Mouse (Mus musculus): ENCODE results near the gene Pkd1l2. TPM values are rescaled to one million over a fixed set of nuclear protein-coding genes. Genes with fewer than 3 reads are reported as not detected.

Gene Pkd1l2
- polyA plus RNA-seq, 1 experiment: 0.16 TPM

DNA sequence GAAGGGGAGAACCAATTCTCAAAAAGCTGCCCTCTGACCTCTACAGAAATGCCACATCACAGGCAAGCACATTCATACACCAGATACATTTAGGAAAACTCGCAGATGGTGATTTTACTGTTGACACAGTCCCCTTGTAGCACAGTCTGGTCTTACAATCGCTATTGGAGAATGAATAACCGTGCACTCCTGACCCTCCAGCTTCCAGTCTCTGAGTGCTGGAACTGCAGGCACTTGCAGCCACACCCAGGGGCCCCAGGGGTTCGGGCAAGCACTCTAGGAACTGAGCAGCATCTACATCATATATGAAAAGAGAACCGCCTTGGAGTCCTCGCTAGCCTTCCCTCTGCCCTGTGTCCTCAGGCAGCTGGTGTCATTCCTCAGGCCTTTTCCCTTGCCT is 50.8 kb downstream of the Pkd1l2 start:
- TF ChIP-seq CTCF (IDR thresholded peaks at IDR 0.05; ENCODE audit: borderline replicate concordance, control insufficient read depth, extremely low read depth, insufficient read depth, low read length, poor library complexity): no peak
- no peak for TF ChIP-seq POLR2A (IDR thresholded peaks at IDR 0.05; ENCODE audit: control insufficient read depth, extremely low read depth, insufficient read depth, low read length, poor library complexity)
- Histone ChIP-seq H3K4me1 (replicated peaks; ENCODE audit: control insufficient read depth, insufficient read depth, low read length) (peaks cover 4% of the 10 kb centered on the region), H3K27ac (ENCODE audit: control insufficient read depth, insufficient read depth, low read length) (no peak overlapping the region), H3K4me3 (ENCODE audit: control insufficient read depth, insufficient read depth, low read length) (no peak overlapping the region), H3K27me3 (ENCODE audit: control insufficient read depth, insufficient read depth, low read length) (no peaks in the 10 kb centered on the region), H3K36me3 (ENCODE audit: control insufficient read depth, insufficient read depth, low read length) (no peaks in the 10 kb centered on the region)
- DNase-seq: no peak
- 90% methylated on average over 6 of the region's 6 CpGs for WGBS

DNA sequence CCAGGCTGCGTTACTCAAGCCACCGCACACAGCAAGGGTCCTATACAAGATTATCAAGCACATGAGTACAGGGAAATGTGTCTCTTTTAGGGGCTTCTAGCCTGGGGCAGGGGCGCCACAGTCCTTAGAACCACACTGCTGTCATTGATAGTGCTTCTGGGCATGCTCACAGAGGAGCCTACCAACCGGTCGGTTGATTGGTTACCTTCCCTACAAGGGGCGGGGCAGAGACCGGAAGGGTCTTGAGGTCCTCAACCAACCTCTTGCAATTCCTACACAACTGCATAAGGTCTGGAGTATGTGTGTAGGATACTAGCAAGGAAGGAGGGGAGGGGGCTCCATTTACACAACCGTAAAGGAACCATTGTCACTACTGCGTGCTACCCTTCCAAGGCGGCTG is 53.6 kb downstream of the Pkd1l2 start:
- H3K27ac ChIP-seq (ENCODE audit: control insufficient read depth, insufficient read depth, low read length): no peak overlapping the region
- WGBS: 96% methylated on average over 10 of the region's 10 CpGs
- TF ChIP-seq CTCF (IDR thresholded peaks at IDR 0.05; ENCODE audit: borderline replicate concordance, control insufficient read depth, extremely low read depth, insufficient read depth, low read length, poor library complexity) (no peak), POLR2A (IDR thresholded peaks at IDR 0.05; ENCODE audit: control insufficient read depth, extremely low read depth, insufficient read depth, low read length, poor library complexity) (no peak)
- no peaks in the 10 kb centered on the region for H3K27me3 ChIP-seq (ENCODE audit: control insufficient read depth, insufficient read depth, low read length)
- H3K36me3 ChIP-seq (ENCODE audit: control insufficient read depth, insufficient read depth, low read length): no peaks in the 10 kb centered on the region
- H3K4me3 ChIP-seq (ENCODE audit: control insufficient read depth, insufficient read depth, low read length): no peak overlapping the region
- H3K4me1 ChIP-seq (replicated peaks; ENCODE audit: control insufficient read depth, insufficient read depth, low read length): peaks cover 4% of the 10 kb centered on the region
- no peak for DNase-seq

DNA sequence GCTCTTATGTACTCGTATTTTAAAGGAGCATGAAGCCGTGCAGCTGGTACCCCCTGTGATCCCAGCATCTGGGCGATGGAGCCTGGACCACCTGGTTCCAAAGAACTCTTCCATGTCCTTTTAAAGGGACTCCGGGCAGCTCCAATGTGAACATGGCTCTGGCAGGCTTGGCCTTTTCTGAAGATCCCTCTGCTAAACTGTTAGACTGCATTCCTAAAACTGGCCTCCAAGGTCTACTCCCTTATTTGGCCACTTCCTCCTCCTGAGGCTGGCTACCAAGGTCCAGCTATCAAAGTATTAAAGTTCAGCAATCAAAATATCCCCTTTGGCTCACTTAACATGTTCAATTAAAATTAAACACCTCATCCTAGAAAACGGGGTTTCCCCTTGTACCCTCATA is 54.6 kb downstream of the Pkd1l2 start:
- 94% methylated on average over 5 of the region's 5 CpGs for WGBS
- Histone ChIP-seq H3K4me1 (replicated peaks; ENCODE audit: control insufficient read depth, insufficient read depth, low read length) (no peaks in the 10 kb centered on the region), H3K36me3 (ENCODE audit: control insufficient read depth, insufficient read depth, low read length) (no peaks in the 10 kb centered on the region), H3K27me3 (ENCODE audit: control insufficient read depth, insufficient read depth, low read length) (no peaks in the 10 kb centered on the region), H3K4me3 (ENCODE audit: control insufficient read depth, insufficient read depth, low read length) (no peak overlapping the region), H3K27ac (ENCODE audit: control insufficient read depth, insufficient read depth, low read length) (no peak overlapping the region)
- no peak for TF ChIP-seq POLR2A (IDR thresholded peaks at IDR 0.05; ENCODE audit: control insufficient read depth, extremely low read depth, insufficient read depth, low read length, poor library complexity)
- no peak for TF ChIP-seq CTCF (IDR thresholded peaks at IDR 0.05; ENCODE audit: borderline replicate concordance, control insufficient read depth, extremely low read depth, insufficient read depth, low read length, poor library complexity)
- no peak for DNase-seq

- DNase-seq: no peak
- 70% methylated on average over 1 of the region's 1 CpGs for WGBS
- TF ChIP-seq POLR2A (IDR thresholded peaks at IDR 0.05; ENCODE audit: control insufficient read depth, extremely low read depth, insufficient read depth, low read length, poor library complexity) (no peak), CTCF (IDR thresholded peaks at IDR 0.05; ENCODE audit: borderline replicate concordance, control insufficient read depth, extremely low read depth, insufficient read depth, low read length, poor library complexity) (no peak)
- no peaks in the 10 kb centered on the region for H3K36me3 ChIP-seq (ENCODE audit: control insufficient read depth, insufficient read depth, low read length)
- H3K27me3 ChIP-seq (ENCODE audit: control insufficient read depth, insufficient read depth, low read length): no peaks in the 10 kb centered on the region
- H3K4me1 ChIP-seq (replicated peaks; ENCODE audit: control insufficient read depth, insufficient read depth, low read length): no peaks in the 10 kb centered on the region
- H3K4me3 ChIP-seq (ENCODE audit: control insufficient read depth, insufficient read depth, low read length): no peak overlapping the region
- no peak overlapping the region for H3K27ac ChIP-seq (ENCODE audit: control insufficient read depth, insufficient read depth, low read length)
Observed at GRCm38 (mm10) chr8:117022297-117022993, 59.8 kb downstream of the Pkd1l2 start.

DNA sequence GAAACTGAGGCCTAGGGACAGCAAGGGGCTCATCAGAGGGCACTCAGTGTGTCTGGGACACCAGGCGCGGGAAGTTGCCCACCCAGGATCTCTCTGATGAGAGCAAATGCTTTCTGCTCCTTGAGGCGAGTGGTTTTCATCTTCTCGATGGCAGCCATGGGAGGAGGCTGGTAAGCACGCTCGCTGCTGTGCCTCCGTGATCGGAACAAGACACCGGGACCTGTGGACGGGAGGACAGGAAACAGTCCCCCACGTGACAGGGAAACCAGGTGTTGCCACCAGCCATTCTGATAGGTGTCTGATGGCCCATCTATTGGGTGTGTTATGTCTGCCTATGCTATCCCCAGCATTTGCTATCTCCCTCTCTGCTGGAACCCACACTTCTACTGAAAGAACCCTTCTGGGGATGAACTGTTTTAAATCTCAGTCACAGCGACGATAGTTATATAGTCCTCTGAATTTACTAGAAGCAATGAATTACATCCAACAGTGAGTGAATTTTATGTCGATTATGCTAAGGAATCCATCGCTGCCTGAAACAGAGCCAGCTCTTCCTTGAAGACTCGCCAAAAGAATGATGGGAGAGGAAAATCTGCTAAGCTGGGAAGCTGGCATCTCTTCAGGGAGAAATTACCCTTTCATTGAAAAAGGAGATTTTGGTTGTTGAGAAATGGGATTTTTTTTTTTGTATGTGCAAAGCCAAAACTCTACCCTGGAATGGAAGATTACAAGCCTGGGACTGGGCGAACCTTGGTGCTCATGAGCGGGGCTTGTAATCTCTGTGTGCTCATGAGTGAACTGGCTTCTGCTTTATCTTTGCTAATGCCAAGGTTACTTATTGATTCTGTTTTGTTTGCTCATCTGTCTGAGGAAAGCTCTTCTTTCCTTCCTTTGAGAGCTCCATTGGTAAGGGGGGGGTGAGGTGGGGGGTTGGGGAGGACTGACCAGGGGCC is 62.6 kb downstream of the Pkd1l2 start:
- WGBS: 92% methylated on average over 18 of the region's 18 CpGs
- DNase-seq: no peak
- no peak for TF ChIP-seq POLR2A (IDR thresholded peaks at IDR 0.05; ENCODE audit: control insufficient read depth, extremely low read depth, insufficient read depth, low read length, poor library complexity)
- no peak for TF ChIP-seq CTCF (IDR thresholded peaks at IDR 0.05; ENCODE audit: borderline replicate concordance, control insufficient read depth, extremely low read depth, insufficient read depth, low read length, poor library complexity)
- H3K4me3 ChIP-seq (ENCODE audit: control insufficient read depth, insufficient read depth, low read length): no peak overlapping the region
- H3K36me3 ChIP-seq (ENCODE audit: control insufficient read depth, insufficient read depth, low read length): no peaks in the 10 kb centered on the region
- no peaks in the 10 kb centered on the region for H3K27me3 ChIP-seq (ENCODE audit: control insufficient read depth, insufficient read depth, low read length)
- H3K4me1 ChIP-seq (replicated peaks; ENCODE audit: control insufficient read depth, insufficient read depth, low read length): no peaks in the 10 kb centered on the region
- H3K27ac ChIP-seq (ENCODE audit: control insufficient read depth, insufficient read depth, low read length): no peak overlapping the region

- no peaks in the 10 kb centered on the region for H3K4me1 ChIP-seq (replicated peaks; ENCODE audit: control insufficient read depth, insufficient read depth, low read length)
- 96% methylated on average over 4 of the region's 4 CpGs for WGBS
- no peak overlapping the region for H3K27ac ChIP-seq (ENCODE audit: control insufficient read depth, insufficient read depth, low read length)
- H3K36me3 ChIP-seq (ENCODE audit: control insufficient read depth, insufficient read depth, low read length): no peaks in the 10 kb centered on the region
- TF ChIP-seq POLR2A (IDR thresholded peaks at IDR 0.05; ENCODE audit: control insufficient read depth, extremely low read depth, insufficient read depth, low read length, poor library complexity) (no peak), CTCF (IDR thresholded peaks at IDR 0.05; ENCODE audit: borderline replicate concordance, control insufficient read depth, extremely low read depth, insufficient read depth, low read length, poor library complexity) (no peak)
- H3K4me3 ChIP-seq (ENCODE audit: control insufficient read depth, insufficient read depth, low read length): no peak overlapping the region
- H3K27me3 ChIP-seq (ENCODE audit: control insufficient read depth, insufficient read depth, low read length): no peaks in the 10 kb centered on the region
- no peak for DNase-seq
Observed at GRCm38 (mm10) chr8:117017896-117018295, 64.4 kb downstream of the Pkd1l2 start.
